Mouse (Mus musculus) subcutaneous adipose tissue, adult 2 months (tissue): Measurements from ENCODE around the gene Aen. TPM values are rescaled to one million over a fixed set of nuclear protein-coding genes. Genes with fewer than 3 reads are reported as not detected.

Experiments
- polyA plus RNA-seq: library from polyadenylated mRNA; depleted of rRNA; stranded (reverse); fragments of >200 nt; gene quantifications from 2 replicates; pipeline ENCODE4 v1.2.3, GENCODE M21; 2012; ENCODE audit warnings: low replicate concordance; rRNA removed

Gene Aen
- polyA plus RNA-seq = 30.8 and 31.5 TPM in 2 replicates

DNA sequence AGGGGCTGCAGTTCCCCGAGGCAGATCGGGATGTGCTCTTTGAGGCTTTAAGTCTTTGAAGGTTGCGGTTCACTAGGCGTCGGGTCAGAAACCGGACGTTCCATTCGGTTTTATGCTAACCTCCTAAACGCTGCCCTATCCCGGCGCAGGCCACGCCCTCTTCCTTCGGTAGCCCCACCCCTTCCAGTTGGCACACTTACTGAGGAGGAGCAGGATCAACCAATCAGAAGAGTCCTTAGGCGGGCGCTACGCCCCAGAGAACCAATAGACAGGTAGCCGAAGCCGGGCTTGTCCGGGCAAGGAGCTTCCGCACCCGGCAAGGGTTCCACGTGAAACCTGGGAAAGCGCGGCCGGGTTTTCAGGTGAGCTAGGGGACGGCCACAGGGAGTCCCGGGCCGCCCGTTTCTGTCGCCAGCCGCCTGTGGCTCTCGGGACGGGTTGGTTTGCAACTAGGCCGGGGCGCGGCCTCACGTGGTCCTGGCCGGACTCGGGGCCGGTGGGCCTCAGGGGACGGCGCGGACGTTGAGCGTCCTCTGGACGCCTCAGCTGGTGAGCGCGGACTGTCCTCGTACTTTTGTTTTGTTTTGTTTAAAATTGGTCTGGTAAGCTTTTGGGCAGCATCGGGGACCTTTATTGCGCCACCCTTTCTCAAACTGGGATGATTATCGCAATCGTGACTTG is at the start of gene Aen:
Aen (plus strand) TSS at position 202 of the 681 bp plus-strand sequence.

DNA sequence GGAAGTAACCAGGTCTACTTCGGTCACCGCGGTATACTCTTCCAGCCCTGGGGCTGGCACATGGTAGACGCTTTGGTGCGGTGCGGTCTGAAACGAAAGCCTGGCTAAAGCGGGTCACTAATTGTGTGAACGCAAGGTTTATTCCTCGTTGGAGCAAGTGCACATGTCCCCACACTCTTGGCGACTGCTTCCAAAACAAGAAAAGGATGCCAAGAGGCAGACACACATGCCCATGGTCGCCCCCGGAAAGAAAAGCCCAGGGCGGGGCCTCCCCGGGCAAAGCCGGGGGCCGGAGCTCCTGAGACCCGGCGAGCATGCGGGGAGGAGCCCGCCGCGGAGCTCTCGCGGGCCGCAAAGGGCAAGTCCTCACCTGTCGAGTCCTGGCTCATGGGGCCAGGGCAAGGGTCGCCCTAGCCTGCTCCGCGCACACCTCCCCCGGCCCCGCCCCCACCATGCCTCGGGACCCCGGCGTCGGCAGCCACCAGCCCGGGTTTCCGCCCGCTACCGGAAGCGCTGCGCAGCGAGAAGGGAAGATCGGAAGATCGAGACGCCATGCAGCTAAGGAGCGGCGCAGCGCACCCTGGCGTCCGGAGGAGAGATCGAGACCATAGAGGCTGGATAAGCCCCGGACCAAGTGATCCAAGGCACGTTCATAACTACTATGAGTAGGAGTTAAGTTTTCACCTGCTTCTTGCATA is 48.8 kb upstream of the Aen start, which contains the start of gene Det1:
Det1 (minus strand) TSS at position 527 of the 698 bp plus-strand sequence.

DNA sequence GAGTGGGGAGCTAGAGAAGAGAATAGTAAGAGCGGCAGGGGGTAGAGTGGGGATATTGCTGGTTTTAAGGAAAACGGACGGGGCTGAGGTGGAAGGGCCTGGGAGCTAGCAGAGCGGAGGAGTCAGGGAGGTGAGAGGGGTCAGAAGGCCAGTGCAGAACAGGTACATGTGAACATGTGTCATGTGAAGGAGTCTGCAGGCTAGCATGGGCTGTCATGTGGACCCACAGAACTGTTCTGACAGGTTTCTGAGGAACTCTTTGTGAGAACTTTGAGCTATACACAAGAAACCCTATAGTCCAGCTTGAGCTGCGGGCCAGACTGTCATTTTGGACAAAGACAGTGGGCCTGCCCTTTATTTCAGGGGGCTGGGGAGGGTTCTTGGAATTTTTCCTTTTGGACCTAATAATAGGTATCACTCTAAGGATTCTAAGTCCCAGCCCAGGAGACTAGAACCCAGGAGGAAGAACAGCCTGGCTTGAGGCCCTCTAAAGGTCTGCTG is 17.4 kb downstream of the Aen start, which contains the start of gene Isg20:
Isg20 (plus strand) TSS at position 451 of the 501 bp plus-strand sequence.

Other genes with a start within 250 kb of the Aen start
- 17.0 and 18.9 TPM in 2 replicates for gene Ntrk3, start 157.8 kb upstream of the Aen start, polyA plus RNA-seq
- gene Mrps11, start 112.7 kb upstream of the Aen start, polyA plus RNA-seq = 55.7 and 67.9 TPM in 2 replicates
- 13.1 and 17.1 TPM in 2 replicates for gene Mrpl46, start 112.3 kb upstream of the Aen start, polyA plus RNA-seq
- gene Det1, start 48.6 kb upstream of the Aen start, polyA plus RNA-seq = 13.9 and 23.4 TPM in 2 replicates
- gene Isg20, start 17.6 kb downstream of the Aen start, polyA plus RNA-seq = 31.9 and 32.8 TPM in 2 replicates
- gene Acan, start 157.6 kb downstream of the Aen start, polyA plus RNA-seq = 0.15 TPM in 1 of 2 replicates, not detected in the other
- gene Hapln3, start 235.2 kb downstream of the Aen start, polyA plus RNA-seq = 2.7 and 3.1 TPM in 2 replicates